Mouse (Mus musculus): ENCODE measurements around the gene H2-K1. TPM values are rescaled to one million over a fixed set of nuclear protein-coding genes. Genes with fewer than 3 reads are reported as not detected.

H2-K1 gene
- polyA plus RNA-seq, 1 experiment from 2014 or later, result 130 TPM

DNA sequence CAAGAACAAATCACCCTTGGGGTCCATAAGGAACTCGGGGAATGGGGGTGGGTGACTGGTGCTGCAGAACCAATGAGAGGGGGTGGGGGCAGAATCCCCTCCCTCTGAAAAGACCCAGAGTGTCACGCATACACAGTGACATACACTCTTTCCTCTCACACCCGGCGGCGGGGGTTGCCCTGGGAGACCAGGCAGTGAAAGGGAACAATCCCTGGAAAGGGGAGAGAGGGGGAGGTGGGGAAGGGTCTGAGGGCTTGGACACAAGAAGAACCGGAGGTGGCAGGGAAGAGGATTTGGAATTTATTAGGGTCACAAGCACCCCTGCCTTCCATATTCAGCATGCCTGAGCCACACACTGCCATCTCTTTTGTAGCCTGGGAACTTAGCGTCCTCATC lies 25.6 kb upstream of the H2-K1 start:
- Histone ChIP-seq H3K36me3 (ENCODE audit: control insufficient read depth, insufficient read depth, low read length) (peaks cover 19% of the 10 kb centered on the region), H3K27me3 (ENCODE audit: control insufficient read depth, insufficient read depth, low read length) (no peaks in the 10 kb centered on the region), H3K27ac (replicated peaks) (no peak overlapping the region), H3K4me3 (ENCODE audit: low read depth, low read length) (no peak overlapping the region), H3K9me3 (ENCODE audit: control insufficient read depth, low read length) (no peaks in the 10 kb centered on the region), H3K4me1 (replicated peaks; ENCODE audit: control insufficient read depth, insufficient read depth) (peaks cover 7% of the 10 kb centered on the region), H3K4me2 (replicated peaks; ENCODE audit: low read depth) (peak overlapping the region; percentile 72), H3K9ac (ENCODE audit: low read length) (peak overlapping the region; percentile 92; the same call in 1 of the 2 replicates)
- whole genome bisulfite sequencing, result 32% methylated on average over 7 of the region's 7 CpGs
- TF ChIP-seq EP300 (optimal IDR thresholded peaks at IDR 0.05), result no peak
- TF ChIP-seq CTCF (IDR thresholded peaks at IDR 0.05; ENCODE audit: low read depth), result no peak
- ATAC-seq (ENCODE audit: low FRiP score, low TSS enrichment), result no peak
- no peak for DNase-seq (ENCODE audit: low spot score)

- H3K4me1 ChIP-seq (replicated peaks; ENCODE audit: control insufficient read depth, insufficient read depth), result peaks cover 4% of the 10 kb centered on the region
These were observed 25.0 kb upstream of the H2-K1 start for GRCm38 (mm10) chr17:34024861-34025755.

GRCm38 (mm10) chr17:34024317-34024821 lies 24.2 kb upstream of the H2-K1 start, which contains the start of gene Ring1:
Gene Ring1 (minus strand): TSS chr17:34024680.
- ATAC-seq (ENCODE audit: low FRiP score, low TSS enrichment), result peak; percentile 72
- peaks cover 12% of the 10 kb centered on the region for H3K36me3 ChIP-seq (ENCODE audit: control insufficient read depth, insufficient read depth, low read length)
- H3K27ac ChIP-seq (replicated peaks), result peak within 1 kb of the TSS; percentile 93
- H3K27me3 ChIP-seq (ENCODE audit: control insufficient read depth, insufficient read depth, low read length), result no peaks in the 10 kb centered on the region
- H3K4me3 ChIP-seq (ENCODE audit: low read depth, low read length), result peak within 1 kb of the TSS; percentile 85
- peaks cover 3% of the 10 kb centered on the region; the same call in 1 of the 2 replicates for H3K4me1 ChIP-seq (replicated peaks; ENCODE audit: control insufficient read depth, insufficient read depth)
- TF ChIP-seq EP300 (optimal IDR thresholded peaks at IDR 0.05) (no peak), CTCF (IDR thresholded peaks at IDR 0.05; ENCODE audit: low read depth) (no peak)
- DNase-seq (ENCODE audit: low spot score), result peak; percentile 88
- peak within 1 kb of the TSS; percentile 72 for H3K4me2 ChIP-seq (replicated peaks; ENCODE audit: low read depth)
- WGBS, result 0% methylated on average over 30 of the region's 58 CpGs
- no peaks in the 10 kb centered on the region for H3K9me3 ChIP-seq (ENCODE audit: control insufficient read depth, low read length)
- H3K9ac ChIP-seq (ENCODE audit: low read length), result peak within 1 kb of the TSS; percentile 92

More at GRCm38 (mm10) chr17:34024861-34025755, 25.0 kb upstream of the H2-K1 start:
- Histone ChIP-seq H3K9ac (ENCODE audit: low read length) (peak overlapping the region; percentile 92), H3K36me3 (ENCODE audit: control insufficient read depth, insufficient read depth, low read length) (peaks cover 19% of the 10 kb centered on the region), H3K4me2 (replicated peaks; ENCODE audit: low read depth) (peak overlapping the region; percentile 72), H3K27me3 (ENCODE audit: control insufficient read depth, insufficient read depth, low read length) (no peaks in the 10 kb centered on the region), H3K4me3 (ENCODE audit: low read depth, low read length) (peak overlapping the region; percentile 85), H3K9me3 (ENCODE audit: control insufficient read depth, low read length) (no peaks in the 10 kb centered on the region), H3K27ac (replicated peaks) (peak overlapping the region; percentile 93)
- 1% methylated on average over 56 of the region's 57 CpGs for WGBS
- no peak for TF ChIP-seq EP300 (optimal IDR thresholded peaks at IDR 0.05)
- TF ChIP-seq CTCF (IDR thresholded peaks at IDR 0.05; ENCODE audit: low read depth), result no peak
- no peak for DNase-seq (ENCODE audit: low spot score)
- ATAC-seq (ENCODE audit: low FRiP score, low TSS enrichment), result no peak

DNA sequence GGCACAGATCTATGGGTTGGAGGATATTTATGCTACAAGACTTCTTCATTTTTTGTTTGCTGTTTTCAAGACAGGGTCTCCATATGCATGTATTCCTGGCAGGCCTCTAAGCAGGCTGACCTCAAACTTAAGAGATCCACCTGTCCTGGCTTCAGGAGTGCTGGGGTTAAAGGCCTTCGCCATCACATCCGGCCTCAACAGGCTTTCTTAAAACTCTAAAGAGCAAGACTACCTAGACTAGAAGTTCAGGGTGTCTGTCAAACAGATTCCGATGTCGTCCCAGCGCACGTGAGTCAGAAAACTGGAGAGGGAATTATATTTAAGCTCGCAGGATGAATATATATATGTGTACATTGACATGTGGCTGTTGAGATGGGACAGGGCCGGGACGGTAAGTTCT lies 23.5 kb upstream of the H2-K1 start:
- H3K9ac ChIP-seq (ENCODE audit: low read length), result no peak overlapping the region; the same call in 1 of the 2 replicates
- H3K27ac ChIP-seq (replicated peaks), result no peak overlapping the region
- peak overlapping the region; percentile 72 for H3K4me2 ChIP-seq (replicated peaks; ENCODE audit: low read depth)
- no peaks in the 10 kb centered on the region for H3K9me3 ChIP-seq (ENCODE audit: control insufficient read depth, low read length)
- no peak for TF ChIP-seq EP300 (optimal IDR thresholded peaks at IDR 0.05)
- no peak for TF ChIP-seq CTCF (IDR thresholded peaks at IDR 0.05; ENCODE audit: low read depth)
- ATAC-seq (ENCODE audit: low FRiP score, low TSS enrichment) (no peak), DNase-seq (ENCODE audit: low spot score) (no peak)
- H3K4me1 ChIP-seq (replicated peaks; ENCODE audit: control insufficient read depth, insufficient read depth), result peaks cover 3% of the 10 kb centered on the region; the same call in 1 of the 2 replicates
- H3K27me3 ChIP-seq (ENCODE audit: control insufficient read depth, insufficient read depth, low read length), result no peaks in the 10 kb centered on the region
- H3K4me3 ChIP-seq (ENCODE audit: low read depth, low read length), result peak overlapping the region; percentile 85
- peaks cover 6% of the 10 kb centered on the region for H3K36me3 ChIP-seq (ENCODE audit: control insufficient read depth, insufficient read depth, low read length)
- 56% methylated on average over 9 of the region's 9 CpGs for WGBS

GRCm38 (mm10) chr17:34022987-34023386 lies 22.8 kb upstream of the H2-K1 start:
- no peak overlapping the region for H3K9ac ChIP-seq (ENCODE audit: low read length)
- no peak for ATAC-seq (ENCODE audit: low FRiP score, low TSS enrichment)
- no peak overlapping the region for H3K27ac ChIP-seq (replicated peaks)
- WGBS, result 96% methylated on average over 19 of the region's 20 CpGs
- H3K36me3 ChIP-seq (ENCODE audit: control insufficient read depth, insufficient read depth, low read length), result peaks cover 2% of the 10 kb centered on the region; the same call in 1 of the 2 replicates
- peak; percentile 13 for DNase-seq (ENCODE audit: low spot score)
- H3K27me3 ChIP-seq (ENCODE audit: control insufficient read depth, insufficient read depth, low read length), result no peaks in the 10 kb centered on the region
- no peaks in the 10 kb centered on the region for H3K9me3 ChIP-seq (ENCODE audit: control insufficient read depth, low read length)
- H3K4me2 ChIP-seq (replicated peaks; ENCODE audit: low read depth), result no peak overlapping the region
- no peak for TF ChIP-seq EP300 (optimal IDR thresholded peaks at IDR 0.05)
- no peak for TF ChIP-seq CTCF (IDR thresholded peaks at IDR 0.05; ENCODE audit: low read depth)
- H3K4me1 ChIP-seq (replicated peaks; ENCODE audit: control insufficient read depth, insufficient read depth), result peaks cover 3% of the 10 kb centered on the region; the same call in 1 of the 2 replicates
- no peak overlapping the region for H3K4me3 ChIP-seq (ENCODE audit: low read depth, low read length)
